13 mouse cellular contexts compared by ENCODE assay signal in genomic region chrX:95442261-95442660, GRCm38 (mm10). TPM values are rescaled to one million over a fixed set of nuclear protein-coding genes. Genes with fewer than 3 reads are reported as not detected.
DNase-seq lines count a peak whose midpoint lies in the region; ATAC-seq lines count a peak whose summit lies in the region.
"Had no signal": no experiment of that assay in that cellular context is flagged by ENCODE, and none has a peak within 500 bp of the region (broad histone marks: within the 10 kb centered on the region; RNA-seq: fewer than 3 reads in every experiment).

No protein-coding gene starts in this region.

- H3K4me1 ChIP-seq in heart, embryonic 15.5 days (replicated peaks) = peaks cover 14% of the 10 kb centered on the region
- H3K4me1 ChIP-seq in midbrain, embryonic 13.5 days (replicated peaks) = peaks cover 24% of the 10 kb centered on the region

- 41% methylated on average over 1 of the region's 1 CpGs for WGBS in heart, embryonic 15.5 days
- 57% methylated on average over 1 of the region's 1 CpGs for WGBS in midbrain, embryonic 13.5 days

- no peaks in the 10 kb centered on the region for H3K9me3 ChIP-seq in heart, embryonic 15.5 days (replicated peaks)
- no peaks in the 10 kb centered on the region for H3K9me3 ChIP-seq in midbrain, embryonic 13.5 days
- H3K9me3 ChIP-seq: liver, embryonic 12.5 days had no signal

- H3K4me3 ChIP-seq in heart, embryonic 15.5 days = no peak overlapping the region
- no peak overlapping the region for H3K4me3 ChIP-seq in midbrain, embryonic 13.5 days (replicated peaks)
- H3K4me3 ChIP-seq: liver, embryonic 12.5 days had no signal

- H3K4me2 ChIP-seq in heart, embryonic 15.5 days = peak overlapping the region; percentile 69; the same call in 1 of the 2 replicates
- H3K4me2 ChIP-seq in midbrain, embryonic 13.5 days (replicated peaks) = peak overlapping the region; percentile 61

- H3K27me3 ChIP-seq in heart, embryonic 15.5 days = no peaks in the 10 kb centered on the region
- no peaks in the 10 kb centered on the region for H3K27me3 ChIP-seq in midbrain, embryonic 13.5 days
- H3K27me3 ChIP-seq: liver, embryonic 12.5 days had no signal

- no peak overlapping the region for H3K9ac ChIP-seq in heart, embryonic 15.5 days
- no peak overlapping the region for H3K9ac ChIP-seq in midbrain, embryonic 13.5 days (replicated peaks)
- H3K9ac ChIP-seq: liver, embryonic 12.5 days had no signal

- peak overlapping the region; percentile 37; the same call in 1 of the 2 replicates for H3K27ac ChIP-seq in heart, embryonic 15.5 days
- H3K27ac ChIP-seq in midbrain, embryonic 13.5 days = no peak overlapping the region
- H3K27ac ChIP-seq: liver, embryonic 12.5 days had no signal

- peak; percentile 12 to 43 for DNase-seq in adrenal gland, adult (ENCODE audit: inconsistent age in 2 of 2, low spot score in 1 of 2)
- DNase-seq in adrenal gland, postnatal 25 days = no peak
- DNase-seq in heart, adult 9 months (ENCODE audit: low spot score in 2 of 2) = no peak
- peak; percentile 57 for DNase-seq in Muller cell, postnatal 12 days (ENCODE audit: inconsistent ontology term)
- DNase-seq in T-cell, adult 2 months (ENCODE audit: low spot score) = no peak
- DNase-seq in layer of hippocampus, postnatal 10 days (ENCODE audit: low spot score in 2 of 2) = no peak
- DNase-seq: cerebellum, adult 11 months; embryo, embryonic 11 days; kidney, postnatal 10 days; right cerebral cortex, postnatal 25 days had no signal

- ATAC-seq in heart, embryonic 15.5 days (replicated peaks; ENCODE audit: insufficient number of reproducible peaks, insufficient read depth, low FRiP score, low read depth) = no peak
- ATAC-seq in midbrain, embryonic 13.5 days = no peak
- ATAC-seq: liver, embryonic 12.5 days had no signal

- H3K36me3 ChIP-seq in heart, embryonic 15.5 days = no peaks in the 10 kb centered on the region
- H3K36me3 ChIP-seq in midbrain, embryonic 13.5 days = 0 out of 2 replicates have a peak, but pooled peaks cover 3% of the 10 kb centered on the region
- H3K36me3 ChIP-seq: liver, embryonic 12.5 days had no signal

RNA-seq across cellular contexts. Expression of gene Amer1, which starts 2.4 kb away (rescaled TPM):
- 10.1 and 12.8 TPM in 2 replicates for total RNA-seq in adrenal gland, postnatal 25 days (2021)
- 5.6 and 6.9 TPM in 2 replicates for polyA plus RNA-seq in heart, embryonic 15.5 days (2015; fragmentation: Nextera tagmentation; extraction: Ambion mirVana)
- polyA plus RNA-seq in midbrain, embryonic 13.5 days (2015; fragmentation: Nextera tagmentation; extraction: Ambion mirVana) = 12.0 and 12.5 TPM in 2 replicates
- total RNA-seq in layer of hippocampus, postnatal 10 days (2021) = 10 to 100 TPM; 15.7 to 16.1 TPM

Comparison
In these comparisons a context has a peak if more than half of its experiments do, and no peak if none do; other contexts are left out.
1. DNase-seq: peak in adrenal gland, adult (2 of 2) and Muller cell, postnatal 12 days (single experiment); none in adrenal gland, postnatal 25 days (single experiment), heart, adult 9 months (0 of 2), T-cell, adult 2 months (single experiment) and layer of hippocampus, postnatal 10 days (0 of 2).